Mouse (Mus musculus) embryonic facial prominence, embryonic 14.5 days (tissue): Measurements from ENCODE around the gene Ric8b. TPM values are rescaled to one million over a fixed set of nuclear protein-coding genes. Genes with fewer than 3 reads are reported as not detected.
A peak's percentile ranks its signal among the peaks of the same experiment; 100 is the strongest.

ENCODE experiments used
- ATAC-seq: fragments of 200-750 bp; cut with Nextera tagmentation; 2 replicates; pipeline ENCODE4 v1.8.0; 2017; ENCODE audit warnings: low read depth, moderate number of reproducible peaks, moderate TSS enrichment
- DNase-seq: peaks from one replicate; pipeline ENCODE4 v3.0.0-alpha.2; 2015; ENCODE audit warnings: low spot score
- H3K27ac ChIP-seq: fragments of 300-500 bp; sonication (generic); replicated peaks from 2 replicates; pipeline ENCODE4 v1.5.1; 2014; ENCODE audit warnings: low read depth, mild to moderate bottlenecking, low read length, moderate library complexity
- H3K27me3 ChIP-seq: fragments of 300-500 bp; sonication (generic); replicated peaks from 2 replicates; pipeline ENCODE4 v1.6.1; 2014; ENCODE audit warnings: low read length; ENCODE audit not compliant: control insufficient read depth, insufficient read depth
- H3K36me3 ChIP-seq: fragments of 300-500 bp; sonication (generic); 2 replicates; pipeline ENCODE4 v1.6.1; 2014; ENCODE audit warnings: low read length, mixed read lengths; ENCODE audit not compliant: control insufficient read depth, insufficient read depth
- H3K4me1 ChIP-seq: fragments of 300-500 bp; sonication (generic); 2 replicates; pipeline ENCODE4 v1.6.1; 2014; ENCODE audit warnings: antibody characterized with exemption, low read length; ENCODE audit not compliant: control insufficient read depth, insufficient read depth
- H3K4me2 ChIP-seq: fragments of 300-500 bp; sonication (generic); 2 replicates; pipeline ENCODE4 v1.6.1; 2014; ENCODE audit warnings: low read depth, mild to moderate bottlenecking, low read length, moderate library complexity, mixed read lengths
- H3K4me3 ChIP-seq: fragments of 300-500 bp; sonication (generic); 2 replicates; pipeline ENCODE4 v1.5.1; 2014; ENCODE audit warnings: low read depth, mild to moderate bottlenecking, low read length
- H3K9ac ChIP-seq: fragments of 300-500 bp; sonication (generic); 2 replicates; pipeline ENCODE4 v1.6.1; 2014; ENCODE audit warnings: low read depth, mild to moderate bottlenecking, low read length, moderate library complexity, mixed read lengths
- H3K9me3 ChIP-seq: fragments of 300-500 bp; sonication (generic); 2 replicates; pipeline ENCODE4 v1.6.1; 2016; ENCODE audit warnings: low read length; ENCODE audit not compliant: control insufficient read depth
- WGBS: fragments of 180-500 bp; shearing (Covaris S2); extraction: QIAGEN DNeasy Blood & Tissue Kit; methylation state at CpG from one replicate; pipeline ENCODE4 v1.1.7; 2014; 5-methylcytosine and 5-hydroxymethylcytosine counted together
- polyA plus RNA-seq: library from polyadenylated mRNA; unstranded; fragments of >200 nt; fragmentation: Nextera tagmentation; extraction: Ambion mirVana; gene quantifications from 2 replicates; pipeline ENCODE4 v1.2.1, GENCODE M21; 2014

Gene Ric8b
- 17.7 and 20.7 TPM in 2 replicates for polyA plus RNA-seq

GRCm38 (mm10) chr10:84916810-84917730 is at the start of gene Ric8b:
Ric8b (plus strand) TSS chr10:84917616.
- Histone ChIP-seq H3K27me3 (no peaks in the 10 kb centered on the region), H3K4me1 (peaks cover 12% of the 10 kb centered on the region; the same call in 1 of the 2 replicates), H3K9ac (peak within 1 kb of the TSS; percentile 90), H3K27ac (peak within 1 kb of the TSS; percentile 96), H3K9me3 (no peaks in the 10 kb centered on the region), H3K4me2 (peak within 1 kb of the TSS; percentile 81), H3K36me3 (no peaks in the 10 kb centered on the region), H3K4me3 (peak within 1 kb of the TSS; percentile 86)
- ATAC-seq (peak; percentile 99), DNase-seq (peak; percentile 100)
- WGBS = under 1% methylated on average over 34 of the region's 51 CpGs

- Histone ChIP-seq H3K27ac (no peak overlapping the region), H3K4me3 (no peak overlapping the region), H3K36me3 (no peaks in the 10 kb centered on the region), H3K4me2 (no peak overlapping the region), H3K27me3 (no peaks in the 10 kb centered on the region), H3K9ac (no peak overlapping the region), H3K9me3 (no peaks in the 10 kb centered on the region), H3K4me1 (no peaks in the 10 kb centered on the region)
- 52% methylated on average over 12 of the region's 12 CpGs for WGBS
- ATAC-seq (no peak), DNase-seq (no peak)
These were observed 46.1 kb upstream of the Ric8b start for GRCm38 (mm10) chr10:84871285-84871684.

GRCm38 (mm10) chr10:84871921-84872320 is 45.5 kb upstream of the Ric8b start:
- no peak overlapping the region for H3K27ac ChIP-seq
- no peaks in the 10 kb centered on the region for H3K27me3 ChIP-seq
- WGBS = 79% methylated on average over 4 of the region's 4 CpGs
- DNase-seq = no peak
- H3K9ac ChIP-seq = no peak overlapping the region
- ATAC-seq = no peak
- no peaks in the 10 kb centered on the region for H3K9me3 ChIP-seq
- H3K4me3 ChIP-seq = no peak overlapping the region
- no peaks in the 10 kb centered on the region for H3K4me1 ChIP-seq
- H3K36me3 ChIP-seq = no peaks in the 10 kb centered on the region
- no peak overlapping the region for H3K4me2 ChIP-seq

GRCm38 (mm10) chr10:84879823-84880571 is 37.4 kb upstream of the Ric8b start:
- Histone ChIP-seq H3K9ac (no peak overlapping the region), H3K36me3 (no peaks in the 10 kb centered on the region), H3K27ac (no peak overlapping the region), H3K4me1 (no peaks in the 10 kb centered on the region), H3K4me2 (no peak overlapping the region), H3K27me3 (no peaks in the 10 kb centered on the region), H3K4me3 (no peak overlapping the region), H3K9me3 (no peaks in the 10 kb centered on the region)
- DNase-seq = no peak
- WGBS = 57% methylated on average over 9 of the region's 9 CpGs
- ATAC-seq = no peak

GRCm38 (mm10) chr10:84882528-84882927 is 34.9 kb upstream of the Ric8b start:
- ATAC-seq = no peak
- no peak overlapping the region for H3K27ac ChIP-seq
- H3K27me3 ChIP-seq = no peaks in the 10 kb centered on the region
- no peaks in the 10 kb centered on the region for H3K4me1 ChIP-seq
- H3K36me3 ChIP-seq = no peaks in the 10 kb centered on the region
- H3K9me3 ChIP-seq = no peaks in the 10 kb centered on the region
- DNase-seq = no peak
- H3K9ac ChIP-seq = no peak overlapping the region
- H3K4me3 ChIP-seq = no peak overlapping the region
- WGBS = 88% methylated on average over 2 of the region's 2 CpGs
- no peak overlapping the region for H3K4me2 ChIP-seq

GRCm38 (mm10) chr10:84885341-84885884 is 32.0 kb upstream of the Ric8b start:
- no peaks in the 10 kb centered on the region for H3K9me3 ChIP-seq
- H3K4me3 ChIP-seq = no peak overlapping the region
- H3K27me3 ChIP-seq = no peaks in the 10 kb centered on the region
- H3K9ac ChIP-seq = no peak overlapping the region
- H3K36me3 ChIP-seq = no peaks in the 10 kb centered on the region
- no peak overlapping the region for H3K27ac ChIP-seq
- ATAC-seq (no peak), DNase-seq (no peak)
- H3K4me1 ChIP-seq = no peaks in the 10 kb centered on the region
- 68% methylated on average over 5 of the region's 5 CpGs for WGBS
- H3K4me2 ChIP-seq = no peak overlapping the region

GRCm38 (mm10) chr10:84886221-84886627 is 31.2 kb upstream of the Ric8b start:
- H3K36me3 ChIP-seq = no peaks in the 10 kb centered on the region
- H3K27me3 ChIP-seq = no peaks in the 10 kb centered on the region
- DNase-seq (peak; percentile 44), ATAC-seq (no peak; the same call in 1 of the 2 replicates)
- no peak overlapping the region for H3K4me2 ChIP-seq
- H3K27ac ChIP-seq = no peak overlapping the region
- H3K4me1 ChIP-seq = no peaks in the 10 kb centered on the region
- no peak overlapping the region for H3K4me3 ChIP-seq
- no peak overlapping the region for H3K9ac ChIP-seq
- WGBS = 37% methylated on average over 6 of the region's 6 CpGs
- H3K9me3 ChIP-seq = no peaks in the 10 kb centered on the region

GRCm38 (mm10) chr10:84886785-84887184 is 30.6 kb upstream of the Ric8b start:
- Histone ChIP-seq H3K4me3 (no peak overlapping the region), H3K9ac (no peak overlapping the region), H3K9me3 (no peaks in the 10 kb centered on the region), H3K4me2 (no peak overlapping the region), H3K27ac (no peak overlapping the region), H3K4me1 (no peaks in the 10 kb centered on the region), H3K36me3 (no peaks in the 10 kb centered on the region), H3K27me3 (no peaks in the 10 kb centered on the region)
- ATAC-seq = no peak
- no peak for DNase-seq
- WGBS = 82% methylated on average over 8 of the region's 8 CpGs
